Mouse (Mus musculus) telencephalon, adult 2 months (tissue): Measurements from ENCODE around the gene Prr23a1.
A peak's percentile ranks its signal among the peaks of the same experiment; 100 is the strongest.

Source experiments
- DNase-seq: peaks from one replicate; pipeline ENCODE4 v3.0.0-alpha.2; 2011; ENCODE audit warnings: low read depth, low spot score

Prr23a1 gene

GRCm38 (mm10) chr9:98842117-98842516 lies at the start of gene Prr23a1:
Prr23a1 (plus strand) TSS chr9:98842503.
- DNase-seq = no peak

GRCm38 (mm10) chr9:98799021-98799420 lies 43.3 kb upstream of the Prr23a1 start:
- DNase-seq = no peak

DNA sequence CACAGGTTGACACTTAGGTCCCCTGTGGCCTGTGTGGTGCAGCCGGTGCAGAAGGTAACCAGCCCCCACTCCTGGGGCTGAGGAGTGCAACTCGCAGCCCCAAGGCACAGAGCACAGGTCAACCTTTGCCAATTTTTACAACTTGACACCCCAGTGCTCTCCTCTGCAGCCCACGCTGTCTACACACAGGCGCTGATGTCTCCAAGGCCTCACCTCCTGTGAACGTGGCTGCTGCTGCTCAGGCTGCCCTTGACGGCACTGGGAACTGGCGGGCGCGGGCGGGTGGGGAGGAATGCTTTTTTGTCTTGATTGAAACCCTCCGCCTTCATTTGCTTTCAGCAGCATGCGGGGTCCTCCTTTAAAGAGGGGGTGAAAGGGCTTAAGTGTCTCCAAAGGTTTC lies 38.3 kb upstream of the Prr23a1 start:
- no peak for DNase-seq

DNA sequence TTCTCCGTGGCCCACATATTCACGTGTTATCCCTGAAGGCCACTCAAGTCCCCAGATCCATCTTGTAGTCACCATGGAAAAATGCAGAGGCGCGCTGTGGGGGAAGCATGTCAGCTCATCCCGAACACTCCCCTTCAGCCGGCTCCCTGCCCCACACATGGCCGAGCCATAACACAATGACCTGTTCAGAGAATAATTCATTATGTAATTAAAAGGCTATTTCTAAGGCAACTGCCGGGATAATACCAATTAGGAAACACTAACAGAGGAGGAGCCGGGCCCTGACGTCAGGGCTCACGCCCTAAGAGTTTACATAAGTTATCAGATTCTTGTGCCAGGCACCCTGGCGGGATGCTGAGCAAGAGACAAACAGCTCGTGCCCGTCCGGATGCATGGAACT lies 36.8 kb upstream of the Prr23a1 start:
- no peak for DNase-seq

GRCm38 (mm10) chr9:98805934-98806333 lies 36.4 kb upstream of the Prr23a1 start:
- peak; percentile 4 for DNase-seq

GRCm38 (mm10) chr9:98807631-98808030 lies 34.7 kb upstream of the Prr23a1 start:
- DNase-seq = no peak

DNA sequence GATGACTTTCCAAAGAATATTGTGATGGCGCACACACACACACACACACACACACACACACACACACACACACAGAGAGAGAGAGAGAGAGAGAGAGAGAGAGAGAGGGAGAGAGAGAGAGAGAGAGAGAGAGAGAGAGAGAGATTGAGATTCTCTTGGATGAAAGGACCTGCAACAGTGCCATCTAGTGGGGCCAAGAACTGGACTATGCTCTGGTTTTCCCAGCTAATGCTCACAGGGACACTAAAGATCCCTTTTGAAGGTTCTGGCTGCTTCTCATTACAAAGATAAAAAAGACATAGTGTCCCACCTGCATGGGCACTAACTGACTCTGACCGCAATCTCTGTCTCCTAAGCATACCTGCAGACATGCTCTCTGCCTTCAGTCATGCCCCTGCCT lies 32.8 kb upstream of the Prr23a1 start:
- peak; percentile 16 for DNase-seq

DNA sequence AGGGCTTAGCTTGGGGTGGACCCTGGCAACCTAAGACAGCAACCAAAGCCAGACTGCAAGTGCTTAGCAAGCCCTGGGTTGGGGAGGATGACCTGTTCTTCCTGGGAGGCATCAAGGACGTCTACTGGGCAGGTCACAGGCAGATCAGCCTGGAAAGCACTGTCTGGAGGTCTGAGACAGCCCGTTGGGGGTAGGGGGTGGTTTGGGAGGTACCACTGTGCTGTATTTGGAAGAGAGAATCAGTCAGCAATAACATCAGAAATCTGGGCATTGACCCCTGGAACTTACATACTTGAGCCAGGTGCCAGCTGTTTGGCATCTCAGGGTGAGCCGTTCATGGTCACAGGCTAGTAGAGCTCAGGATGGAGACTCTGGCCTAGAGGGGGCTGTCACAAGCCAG lies 26.2 kb upstream of the Prr23a1 start:
- DNase-seq = no peak

DNA sequence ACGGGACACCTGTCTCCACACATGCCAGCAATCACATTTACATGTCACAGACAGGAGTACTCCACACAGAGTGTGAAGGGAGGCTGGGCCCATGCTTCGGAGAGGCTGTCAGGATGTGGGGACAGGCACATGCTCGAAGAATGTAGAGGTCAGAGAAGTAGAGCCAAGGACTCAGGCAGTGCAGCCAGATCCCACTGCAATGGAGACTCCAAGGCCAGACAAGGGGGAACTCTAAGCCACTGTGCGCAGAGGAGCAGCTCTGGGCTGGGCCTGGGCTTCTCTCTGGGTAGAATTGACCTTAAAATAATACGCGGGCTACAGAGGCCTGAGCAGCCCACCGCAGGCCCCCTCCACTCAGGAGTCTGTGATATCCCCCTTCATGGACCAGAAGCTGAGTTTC lies 24.7 kb upstream of the Prr23a1 start:
- no peak for DNase-seq

DNA sequence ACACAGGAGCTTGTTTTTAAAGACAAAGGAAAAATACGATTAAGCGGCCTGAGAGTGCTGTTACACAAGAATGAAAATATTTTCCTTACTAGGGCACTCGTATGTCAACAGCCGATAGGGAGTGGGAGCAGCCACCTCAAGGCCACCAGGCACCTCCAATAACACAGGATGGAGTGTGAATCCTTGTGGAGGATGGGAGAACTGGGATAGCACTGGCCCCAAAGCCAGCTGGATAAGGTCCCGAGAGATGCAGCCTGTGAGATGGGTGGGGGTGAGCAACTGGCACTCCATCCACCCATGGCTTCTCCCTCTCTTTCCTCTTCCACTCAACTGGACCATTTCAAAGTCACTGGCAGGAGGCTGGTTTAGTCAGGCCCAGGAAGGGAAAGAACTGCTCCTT lies 23.3 kb upstream of the Prr23a1 start:
- DNase-seq = no peak

DNA sequence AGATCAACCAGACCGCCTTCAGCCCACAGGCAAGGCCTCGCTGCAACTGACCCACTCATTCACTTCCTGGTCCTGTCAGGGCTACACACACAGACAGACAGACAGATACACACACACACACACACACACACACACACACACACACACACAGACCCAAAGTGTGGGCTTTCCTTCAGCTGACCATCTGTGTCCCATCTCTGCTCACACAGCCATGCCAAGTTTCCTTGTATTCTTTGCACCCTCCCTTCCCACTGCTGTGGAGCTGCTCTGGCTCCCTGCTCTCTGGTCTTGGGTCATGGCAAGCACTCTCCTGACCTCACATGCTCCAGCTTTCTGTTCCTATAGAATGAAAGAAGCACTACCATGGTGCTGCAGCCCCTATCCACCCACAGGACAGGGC lies 22.8 kb upstream of the Prr23a1 start:
- DNase-seq = no peak

- DNase-seq = no peak
Measured at GRCm38 (mm10) chr9:98820461-98820860, 21.8 kb upstream of the Prr23a1 start.

- DNase-seq = no peak
Measured at GRCm38 (mm10) chr9:98821067-98821466, 21.2 kb upstream of the Prr23a1 start.

GRCm38 (mm10) chr9:98823805-98824204 lies 18.5 kb upstream of the Prr23a1 start:
- DNase-seq = no peak

DNA sequence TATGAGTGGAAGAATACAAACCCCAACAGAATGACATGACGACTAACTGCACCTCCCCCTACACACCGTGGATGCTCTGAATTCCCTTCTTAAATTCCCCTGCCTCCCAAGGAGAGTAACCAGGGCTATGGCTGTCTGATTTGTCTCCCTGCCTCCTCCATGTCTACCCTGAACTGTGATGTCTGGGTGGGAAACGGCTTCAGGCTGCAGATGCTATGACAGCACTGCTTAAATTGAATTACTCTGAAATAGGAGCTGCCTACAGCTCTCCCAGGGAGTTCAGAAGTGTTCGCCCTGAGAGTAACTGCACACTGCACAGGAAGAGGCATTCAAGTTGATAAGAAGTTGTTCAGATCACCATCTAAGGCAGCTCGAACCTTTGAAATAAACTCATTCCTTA lies 12.8 kb upstream of the Prr23a1 start:
- no peak for DNase-seq

GRCm38 (mm10) chr9:98837537-98838074 lies 4.7 kb upstream of the Prr23a1 start:
- no peak for DNase-seq

DNA sequence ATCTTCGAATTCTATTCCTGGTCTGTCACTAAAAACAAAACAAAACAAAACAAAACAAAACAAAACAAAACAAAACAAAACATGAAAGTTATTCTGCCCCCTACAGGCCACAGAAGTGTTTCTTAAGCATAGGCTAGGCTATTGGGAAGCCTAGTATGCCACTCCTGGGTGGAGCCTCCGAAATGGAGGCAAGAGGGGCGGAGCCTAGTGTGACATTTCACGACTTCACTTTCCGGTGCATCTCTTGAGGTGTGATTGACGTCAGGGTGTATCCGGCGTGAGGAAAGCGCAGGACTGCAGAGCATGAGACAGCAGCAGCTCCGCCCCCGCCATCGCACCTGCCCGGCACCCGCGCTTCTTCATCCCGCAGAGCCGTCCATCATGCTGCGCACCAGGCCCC lies 13.9 kb downstream of the Prr23a1 start, which contains the start of gene Prr23a2:
Gene Prr23a2, plus strand, starts transcription at position 285 of the 400 bp plus-strand sequence.
- DNase-seq = no peak

GRCm38 (mm10) chr9:98863463-98863862 lies 21.2 kb downstream of the Prr23a1 start:
- DNase-seq = no peak

DNA sequence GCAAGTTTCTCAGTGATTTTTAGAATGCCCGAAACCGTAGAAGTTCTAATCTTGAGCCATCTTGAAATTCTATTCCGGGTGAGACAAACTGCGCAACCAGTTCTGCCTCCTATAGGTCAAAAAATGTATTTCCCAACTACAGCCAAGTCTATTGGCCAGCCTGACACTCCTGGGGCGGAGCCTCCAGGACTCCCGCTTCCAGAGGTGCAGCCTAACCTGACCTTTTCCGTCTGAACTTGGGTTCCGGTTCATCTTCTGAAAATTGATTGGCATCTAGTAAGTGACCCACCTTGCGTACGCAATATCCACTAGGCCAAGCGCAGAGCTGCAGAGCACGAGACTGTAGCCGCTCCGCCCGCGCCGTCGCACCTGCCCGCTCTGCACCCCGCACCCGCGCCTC lies 22.3 kb downstream of the Prr23a1 start, which contains the start of gene Prr23a3:
Gene Prr23a3, plus strand, starts transcription at position 197 of the 400 bp plus-strand sequence.
- no peak for DNase-seq
